Mouse (Mus musculus) testis, adult 2 months (tissue): Measurements from ENCODE around the gene Rfx2.

Source experiments
- CTCF ChIP-seq: fragments of 200-500 bp; IDR thresholded peaks from 2 replicates; pipeline ENCODE4 v1.5.1; 2012; ENCODE audit warnings: low read depth, mild to moderate bottlenecking, inconsistent platforms, low read length, moderate library complexity; ENCODE audit not compliant: control insufficient read depth, insufficient read depth, insufficient replicate concordance
- POLR2A ChIP-seq: fragments of 200-500 bp; IDR thresholded peaks from 2 replicates; pipeline ENCODE4 v1.6.1; 2012; ENCODE audit warnings: low read depth, mild to moderate bottlenecking, inconsistent platforms, low read length, moderate library complexity; ENCODE audit not compliant: control insufficient read depth

GRCm38 (mm10) chr17:56764474-56765354 lies 66.1 kb downstream of the Rfx2 start, which contains the start of gene Dus3l:
- TF ChIP-seq CTCF (peak; percentile 25; the same call in 1 of the 2 replicates), POLR2A (peak; percentile 29)
